Mouse (Mus musculus) myocyte (in vitro differentiated cells): ENCODE measurements around the gene Btbd2. TPM values are rescaled to one million over a fixed set of nuclear protein-coding genes. Genes with fewer than 3 reads are reported as not detected.

Experiments
- H3K27me3 ChIP-seq: one replicate; pipeline ENCODE4 v1.6.1; 2011; ENCODE audit not compliant: control insufficient read depth, insufficient read depth, insufficient read length
- H3K36me3 ChIP-seq: one replicate; pipeline ENCODE4 v1.6.1; 2011; ENCODE audit not compliant: control insufficient read depth, insufficient read depth
- H3K4me2 ChIP-seq: one replicate; pipeline ENCODE4 v1.6.1; 2011; ENCODE audit warnings: low read depth, control low read depth
- H3K4me3 ChIP-seq: one replicate; pipeline ENCODE4 v1.5.1; 2011; ENCODE audit warnings: mild to moderate bottlenecking, control low read depth, moderate library complexity
- H3K79me2 ChIP-seq: one replicate; pipeline ENCODE4 v1.6.1; 2011; ENCODE audit not compliant: control insufficient read depth, insufficient read depth
- H3ac ChIP-seq: one replicate; pipeline ENCODE4 v1.6.1; 2011; ENCODE audit not compliant: control insufficient read depth, insufficient read length
- CEBPB ChIP-seq: IDR thresholded peaks from 2 replicates; pipeline ENCODE4 v1.6.1; 2011; ENCODE audit warnings: mild to moderate bottlenecking, moderate library complexity; ENCODE audit not compliant: poor library complexity, insufficient read depth, severe bottlenecking
- E2F4 ChIP-seq: IDR thresholded peaks from one replicate; pipeline ENCODE4 v1.6.1; 2011; ENCODE audit warnings: mild to moderate bottlenecking, control low read depth, moderate library complexity; ENCODE audit not compliant: insufficient read depth
- MAX ChIP-seq: IDR thresholded peaks from one replicate; pipeline ENCODE4 v1.6.1; 2011; ENCODE audit warnings: low read depth, mild to moderate bottlenecking, control low read depth
- MYOD1 ChIP-seq, 3 experiments: IDR thresholded peaks; one replicate each; pipeline ENCODE4 v1.6.1; 2011; ENCODE audit warnings: control low read depth in 2 of 3, low read depth in 2 of 3, mild to moderate bottlenecking in 2 of 3, moderate library complexity in 1 of 3; ENCODE audit not compliant: insufficient read length in 2 of 3, control insufficient read depth in 1 of 3
- MYOG ChIP-seq, 3 experiments: IDR thresholded peaks; one replicate each; pipeline ENCODE4 v1.6.1; 2011; ENCODE audit warnings: control low read depth in 2 of 3, low read depth in 2 of 3, mild to moderate bottlenecking in 2 of 3; ENCODE audit not compliant: insufficient read length in 2 of 3, control insufficient read depth in 1 of 3, insufficient read depth in 1 of 3
- POLR2A ChIP-seq: IDR thresholded peaks from one replicate; pipeline ENCODE4 v1.6.1; 2011; ENCODE audit warnings: low read depth, mild to moderate bottlenecking, control low read depth, moderate library complexity; ENCODE audit not compliant: insufficient read length
- POLR2AphosphoS2 ChIP-seq: IDR thresholded peaks from one replicate; pipeline ENCODE4 v1.6.1; 2011; ENCODE audit warnings: low read depth, control low read depth; ENCODE audit not compliant: insufficient read length
- REST ChIP-seq: IDR thresholded peaks from one replicate; pipeline ENCODE4 v1.6.1; 2011; ENCODE audit warnings: mild to moderate bottlenecking, control low read depth, moderate library complexity; ENCODE audit not compliant: insufficient read depth, insufficient read length
- SRF ChIP-seq: IDR thresholded peaks from one replicate; pipeline ENCODE4 v1.6.1; 2011; ENCODE audit warnings: low read depth; ENCODE audit not compliant: control insufficient read depth, insufficient read length
- TCF12 ChIP-seq: IDR thresholded peaks from one replicate; pipeline ENCODE4 v1.6.1; 2011; ENCODE audit warnings: mild to moderate bottlenecking, control low read depth; ENCODE audit not compliant: poor library complexity, insufficient read depth, severe bottlenecking
- USF1 ChIP-seq: IDR thresholded peaks from one replicate; pipeline ENCODE4 v1.6.1; 2011; ENCODE audit warnings: low read depth, mild to moderate bottlenecking, control low read depth, moderate library complexity
- polyA plus RNA-seq: library from polyadenylated mRNA; unstranded; fragments of >200 nt; fragmentation: generic; extraction: Trizol; gene quantifications from one replicate; pipeline ENCODE4 v1.2.1, GENCODE M21; 2012; ENCODE audit warnings: missing spikeins

The Btbd2 gene
- polyA plus RNA-seq, 1 experiment = 55.9 TPM

DNA sequence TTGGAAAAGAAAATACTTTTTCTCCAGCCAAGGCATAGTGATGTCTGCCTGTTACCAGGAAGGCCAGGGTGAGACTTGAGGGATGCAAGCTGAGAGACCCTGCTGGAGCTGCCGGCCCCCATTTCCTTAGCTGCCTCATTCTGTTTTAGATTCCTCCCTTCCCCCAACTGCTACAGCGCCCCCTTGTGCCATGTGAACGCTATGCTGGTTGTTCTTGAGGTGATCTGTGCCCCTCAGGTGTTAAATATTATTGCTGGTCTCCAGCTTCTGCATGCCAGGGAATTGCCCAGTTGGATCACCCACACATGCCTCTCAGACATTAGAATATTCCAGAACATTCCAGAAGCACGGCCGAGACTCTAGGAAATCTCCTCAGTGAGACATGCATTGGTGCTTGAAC is 4.3 kb upstream of the Btbd2 start:
- Histone ChIP-seq H3K4me2 (no peak overlapping the region), H3K79me2 (no peaks in the 10 kb centered on the region), H3K36me3 (no peaks in the 10 kb centered on the region), H3ac (no peak overlapping the region), H3K27me3 (no peaks in the 10 kb centered on the region), H3K4me3 (no peak overlapping the region)
- TF ChIP-seq E2F4 = no peak
- TF ChIP-seq MAX = no peak
- no peak for TF ChIP-seq MYOG (IDR thresholded peaks at IDR 0.05; ENCODE audit: control insufficient read depth in 1 of 3, insufficient read depth in 1 of 3, insufficient read length in 2 of 3, low read depth in 2 of 3)
- no peak for TF ChIP-seq SRF
- TF ChIP-seq CEBPB = no peak
- TF ChIP-seq MYOD1 (IDR thresholded peaks at IDR 0.05; ENCODE audit: control insufficient read depth in 1 of 3, insufficient read length in 2 of 3, low read depth in 2 of 3) = no peak
- no peak for TF ChIP-seq TCF12
- TF ChIP-seq USF1 = no peak
- no peak for TF ChIP-seq POLR2A
- no peak for TF ChIP-seq POLR2AphosphoS2
- no peak for TF ChIP-seq REST

GRCm38 (mm10) chr10:80659213-80659612 is 2.3 kb upstream of the Btbd2 start:
- Histone ChIP-seq H3K36me3 (no peaks in the 10 kb centered on the region), H3K27me3 (no peaks in the 10 kb centered on the region), H3K4me2 (peak overlapping the region; percentile 75), H3K79me2 (peaks cover 13% of the 10 kb centered on the region), H3K4me3 (peak overlapping the region; percentile 13), H3ac (no peak overlapping the region)
- TF ChIP-seq MYOG (IDR thresholded peaks at IDR 0.05; ENCODE audit: control insufficient read depth in 1 of 3, insufficient read depth in 1 of 3, insufficient read length in 2 of 3, low read depth in 2 of 3) = no peak
- TF ChIP-seq POLR2A = no peak
- TF ChIP-seq REST = no peak
- TF ChIP-seq E2F4 = no peak
- no peak for TF ChIP-seq MYOD1 (IDR thresholded peaks at IDR 0.05; ENCODE audit: control insufficient read depth in 1 of 3, insufficient read length in 2 of 3, low read depth in 2 of 3)

DNA sequence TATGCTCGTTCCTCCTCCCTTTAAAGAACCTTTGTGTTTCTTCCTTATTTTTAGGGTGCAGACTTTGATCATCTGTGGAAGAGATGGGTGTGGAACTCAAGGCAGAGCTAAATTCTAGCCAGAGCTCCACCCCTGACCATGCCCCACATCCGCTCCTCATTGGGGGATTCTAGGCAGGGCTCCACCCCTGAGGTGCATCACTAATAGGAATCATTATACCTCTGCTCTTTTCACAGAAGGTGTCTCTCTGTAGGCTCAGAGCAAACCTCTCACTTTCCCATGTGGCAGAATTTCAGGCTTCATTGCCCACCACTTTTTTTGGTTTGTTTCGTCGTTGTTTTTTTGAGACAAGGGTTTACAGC is 2.0 kb upstream of the Btbd2 start:
- Histone ChIP-seq H3K4me2 (peak overlapping the region; percentile 10), H3K36me3 (no peaks in the 10 kb centered on the region), H3K27me3 (no peaks in the 10 kb centered on the region), H3K79me2 (peaks cover 13% of the 10 kb centered on the region), H3ac (no peak overlapping the region), H3K4me3 (peak overlapping the region; percentile 13)
- no peak for TF ChIP-seq E2F4
- no peak for TF ChIP-seq SRF
- TF ChIP-seq USF1 = no peak
- TF ChIP-seq REST = no peak
- no peak for TF ChIP-seq CEBPB

GRCm38 (mm10) chr10:80658194-80658840 is 1.4 kb upstream of the Btbd2 start:
- H3K36me3 ChIP-seq = no peaks in the 10 kb centered on the region
- H3K27me3 ChIP-seq = no peaks in the 10 kb centered on the region
- H3K4me2 ChIP-seq = no peak overlapping the region
- no peak overlapping the region for H3K4me3 ChIP-seq
- peaks cover 13% of the 10 kb centered on the region for H3K79me2 ChIP-seq
- no peak overlapping the region for H3ac ChIP-seq
- TF ChIP-seq TCF12 (no peak), REST (no peak), MYOG (IDR thresholded peaks at IDR 0.05; ENCODE audit: control insufficient read depth in 1 of 3, insufficient read depth in 1 of 3, insufficient read length in 2 of 3, low read depth in 2 of 3) (no peak), E2F4 (no peak)

- Histone ChIP-seq H3K4me3 (peak overlapping the region; percentile 35), H3K4me2 (peak overlapping the region; percentile 94), H3K79me2 (peaks cover 18% of the 10 kb centered on the region), H3ac (peak overlapping the region; percentile 97), H3K27me3 (no peaks in the 10 kb centered on the region), H3K36me3 (no peaks in the 10 kb centered on the region)
- TF ChIP-seq POLR2A = peak; percentile 70
- no peak for TF ChIP-seq E2F4
- no peak for TF ChIP-seq SRF
- no peak for TF ChIP-seq MAX
- peak; percentile 73 for TF ChIP-seq POLR2AphosphoS2
- TF ChIP-seq MYOD1 (IDR thresholded peaks at IDR 0.05; ENCODE audit: control insufficient read depth in 1 of 3, insufficient read length in 2 of 3, low read depth in 2 of 3) = peak in 1 of 3 experiments; percentile 1
- no peak for TF ChIP-seq REST
- TF ChIP-seq USF1 = no peak
Measured at GRCm38 (mm10) chr10:80656130-80656862, 575 bp downstream of the Btbd2 start.
